Comparison of ENCODE assay signal across 11 mouse cellular contexts in genomic region chr16:58136144-58136905, GRCm38 (mm10).
A peak's percentile ranks its signal among the peaks of the same experiment; 100 is the strongest.
DNase-seq lines count a peak whose midpoint lies in the region; ATAC-seq lines count a peak whose summit lies in the region.
"Had no signal": no experiment of that assay in that cellular context is flagged by ENCODE, and none has a peak within 500 bp of the region (broad histone marks: within the 10 kb centered on the region; RNA-seq: fewer than 3 reads in every experiment).

No protein-coding gene starts in this region.

- H3K4me1 ChIP-seq in liver, embryonic 12.5 days: no peaks in the 10 kb centered on the region
- H3K4me1 ChIP-seq: lung, embryonic 15.5 days had no signal

- no peak for ATAC-seq in cerebellum, adult (ENCODE audit: insufficient number of reproducible peaks, low FRiP score, low TSS enrichment)
- ATAC-seq in erythroblast, adult 5-6 weeks (replicated peaks; ENCODE audit: low FRiP score, poor library complexity, severe bottlenecking): no peak
- no peak for ATAC-seq in liver, embryonic 12.5 days
- ATAC-seq: Patski had no signal

- H3K36me3 ChIP-seq in liver, embryonic 12.5 days: no peaks in the 10 kb centered on the region
- H3K36me3 ChIP-seq: lung, embryonic 15.5 days had no signal

- no peak overlapping the region for H3K4me2 ChIP-seq in liver, embryonic 12.5 days
- H3K4me2 ChIP-seq: lung, embryonic 15.5 days had no signal

- WGBS in liver, embryonic 12.5 days (ENCODE audit: insufficient replicate concordance): 74% methylated on average over 12 of the region's 12 CpGs

- no peak overlapping the region for H3K4me3 ChIP-seq in liver, embryonic 12.5 days
- H3K4me3 ChIP-seq: lung, embryonic 15.5 days had no signal

- intact Hi-C loops in left cerebral cortex, postnatal 4 days (cut with DNase I): no loop called here
- intact Hi-C loops in heart, postnatal 36 days (cut with DNase I): no loop called here

- DNase-seq in cerebellum, postnatal 25 days: peak; percentile 21 to 25
- DNase-seq in right cerebral cortex, postnatal 25 days: peak; percentile 5
- no peak for DNase-seq in right cerebral cortex, adult 18-20 months
- peak; percentile 73 for DNase-seq in left cerebral cortex, postnatal 4 days
- DNase-seq in heart, postnatal 36 days: no peak
- DNase-seq: gastrocnemius, postnatal 36 days had no signal

- H3K9me3 ChIP-seq in liver, embryonic 12.5 days (replicated peaks): no peaks in the 10 kb centered on the region
- H3K9me3 ChIP-seq: lung, embryonic 15.5 days had no signal

- H3K27me3 ChIP-seq in liver, embryonic 12.5 days (replicated peaks): no peaks in the 10 kb centered on the region
- H3K27me3 ChIP-seq: lung, embryonic 15.5 days; Patski had no signal

- H3K27ac ChIP-seq in liver, embryonic 12.5 days: no peak overlapping the region
- H3K27ac ChIP-seq: lung, embryonic 15.5 days had no signal

- H3K9ac ChIP-seq in liver, embryonic 12.5 days: no peak overlapping the region
- H3K9ac ChIP-seq: lung, embryonic 15.5 days had no signal

Comparison
In these comparisons a context has a peak if more than half of its experiments do, and no peak if none do; other contexts are left out.
1. DNase-seq: peak in cerebellum, postnatal 25 days (2 of 2), right cerebral cortex, postnatal 25 days (single experiment) and left cerebral cortex, postnatal 4 days (single experiment); none in right cerebral cortex, adult 18-20 months (single experiment) and heart, postnatal 36 days (0 of 2).